In the genomic region with DNA sequence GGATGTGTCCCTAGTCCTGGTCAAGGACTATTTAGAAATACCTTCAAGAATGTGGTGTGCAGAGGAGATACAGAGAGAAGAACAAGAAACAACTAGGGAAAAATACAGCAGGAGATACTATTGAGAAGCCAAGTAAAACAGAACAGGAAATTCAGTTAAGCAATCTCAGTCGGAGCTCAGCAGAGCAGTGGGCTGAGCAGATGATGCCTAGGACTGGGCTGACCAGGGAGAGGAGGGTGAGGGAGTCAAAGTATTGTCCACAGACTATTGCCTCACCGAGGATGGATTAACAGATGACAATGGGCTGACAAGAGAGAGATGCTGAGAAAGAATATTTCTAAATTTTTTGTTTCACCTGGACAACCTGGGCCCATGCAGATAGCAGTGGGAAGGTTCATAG, we compare ENCODE assay signal across 17 mouse cellular contexts.
"Had no signal": no experiment of that assay in that cellular context is flagged by ENCODE, and none has a peak within 500 bp of the region (broad histone marks: within the 10 kb centered on the region; RNA-seq: fewer than 3 reads in every experiment).

No protein-coding gene starts in this region.

- ATAC-seq: liver, embryonic 12.5 days; liver, postnatal 0 days; lung, postnatal 0 days; midbrain, embryonic 13.5 days; midbrain, embryonic 15.5 days; midbrain, embryonic 16.5 days had no signal

- DNase-seq: left cerebral cortex, postnatal 4 days; liver; liver, embryonic 13.5 days; liver, postnatal 0 days; lung, adult 18-20 months; lung, adult 2 months; lung, embryonic 14.5 days; lung, postnatal 10 days; lung, postnatal 14 days; lung, postnatal 36 days; lung, postnatal 4 days; midbrain, embryonic 14.5 days had no signal
